Mouse (Mus musculus) heart, embryonic 13.5 days (tissue): ENCODE measurements around the gene Hdac4. TPM values are rescaled to one million over a fixed set of nuclear protein-coding genes. Genes with fewer than 3 reads are reported as not detected.

ENCODE experiments used
- ATAC-seq: fragments of 200-750 bp; cut with Nextera tagmentation; 2 replicates; pipeline ENCODE4 v1.8.0; 2017; ENCODE audit warnings: moderate TSS enrichment; ENCODE audit not compliant: insufficient number of reproducible peaks, low FRiP score, low TSS enrichment; ENCODE audit errors: extremely low read depth
- H3K27ac ChIP-seq: fragments of 300-500 bp; sonication (generic); replicated peaks from 2 replicates; pipeline ENCODE4 v1.5.1; 2015; ENCODE audit warnings: moderate library complexity, mild to moderate bottlenecking, inconsistent platforms
- H3K27me3 ChIP-seq: fragments of 300-500 bp; sonication (generic); replicated peaks from 2 replicates; pipeline ENCODE4 v1.6.1; 2015; ENCODE audit warnings: mild to moderate bottlenecking, inconsistent platforms
- H3K36me3 ChIP-seq: fragments of 300-500 bp; sonication (generic); 2 replicates; pipeline ENCODE4 v1.6.1; 2015; ENCODE audit warnings: mild to moderate bottlenecking, inconsistent platforms
- H3K4me1 ChIP-seq: fragments of 300-500 bp; sonication (generic); 2 replicates; pipeline ENCODE4 v1.6.1; 2015; ENCODE audit warnings: inconsistent platforms
- H3K4me2 ChIP-seq: fragments of 300-500 bp; sonication (generic); 2 replicates; pipeline ENCODE4 v1.6.1; 2015; ENCODE audit warnings: inconsistent platforms, mild to moderate bottlenecking, moderate library complexity
- H3K4me3 ChIP-seq: fragments of 300-500 bp; sonication (generic); 2 replicates; pipeline ENCODE4 v1.5.1; 2015; ENCODE audit warnings: moderate library complexity, mild to moderate bottlenecking, inconsistent platforms
- H3K9ac ChIP-seq: fragments of 300-500 bp; sonication (generic); 2 replicates; pipeline ENCODE4 v1.6.1; 2015; ENCODE audit warnings: inconsistent platforms, mild to moderate bottlenecking, moderate library complexity
- H3K9me3 ChIP-seq: fragments of 300-500 bp; sonication (generic); 2 replicates; pipeline ENCODE4 v1.6.1; 2016; ENCODE audit warnings: inconsistent platforms
- WGBS: fragments of 180-500 bp; shearing (Covaris S2); methylation state at CpG from one replicate; pipeline ENCODE4 v1.1.7; 2015; ENCODE audit warnings: mixed read lengths; 5-methylcytosine and 5-hydroxymethylcytosine counted together
- polyA plus RNA-seq: library from polyadenylated mRNA; unstranded; fragments of >200 nt; fragmentation: Nextera tagmentation; extraction: Ambion mirVana; gene quantifications from 2 replicates; pipeline ENCODE4 v1.2.1, GENCODE M21; 2015

The Hdac4 gene
- polyA plus RNA-seq, 1 experiment from 2014 or later, result 8.4 TPM

DNA sequence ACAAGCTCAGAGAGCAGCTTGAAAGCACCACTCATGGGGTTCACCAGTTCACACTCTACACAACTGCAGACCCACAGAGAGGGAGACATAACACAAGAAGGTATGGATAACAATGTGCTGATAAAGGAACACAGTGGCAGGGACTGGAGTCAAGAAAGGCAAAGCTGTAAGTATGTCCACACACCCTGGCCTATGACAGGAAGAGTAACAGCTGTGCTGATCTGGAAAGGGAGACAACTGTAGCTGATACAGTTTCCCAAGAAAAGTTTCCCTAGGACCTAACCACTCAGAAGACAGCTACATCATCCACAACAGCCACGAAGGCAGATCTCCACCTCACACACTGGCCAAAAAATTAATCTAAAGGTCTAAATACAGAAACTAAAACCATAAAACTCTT lies 68.1 kb downstream of the Hdac4 start:
- no peak for ATAC-seq
- Histone ChIP-seq H3K9me3 (no peaks in the 10 kb centered on the region), H3K4me2 (no peak overlapping the region), H3K9ac (no peak overlapping the region), H3K4me1 (peaks cover 54% of the 10 kb centered on the region), H3K4me3 (no peak overlapping the region), H3K27me3 (no peaks in the 10 kb centered on the region), H3K27ac (no peak overlapping the region; the same call in 1 of the 2 replicates), H3K36me3 (no peaks in the 10 kb centered on the region)
- 68% methylated on average over 1 of the region's 1 CpGs for WGBS

DNA sequence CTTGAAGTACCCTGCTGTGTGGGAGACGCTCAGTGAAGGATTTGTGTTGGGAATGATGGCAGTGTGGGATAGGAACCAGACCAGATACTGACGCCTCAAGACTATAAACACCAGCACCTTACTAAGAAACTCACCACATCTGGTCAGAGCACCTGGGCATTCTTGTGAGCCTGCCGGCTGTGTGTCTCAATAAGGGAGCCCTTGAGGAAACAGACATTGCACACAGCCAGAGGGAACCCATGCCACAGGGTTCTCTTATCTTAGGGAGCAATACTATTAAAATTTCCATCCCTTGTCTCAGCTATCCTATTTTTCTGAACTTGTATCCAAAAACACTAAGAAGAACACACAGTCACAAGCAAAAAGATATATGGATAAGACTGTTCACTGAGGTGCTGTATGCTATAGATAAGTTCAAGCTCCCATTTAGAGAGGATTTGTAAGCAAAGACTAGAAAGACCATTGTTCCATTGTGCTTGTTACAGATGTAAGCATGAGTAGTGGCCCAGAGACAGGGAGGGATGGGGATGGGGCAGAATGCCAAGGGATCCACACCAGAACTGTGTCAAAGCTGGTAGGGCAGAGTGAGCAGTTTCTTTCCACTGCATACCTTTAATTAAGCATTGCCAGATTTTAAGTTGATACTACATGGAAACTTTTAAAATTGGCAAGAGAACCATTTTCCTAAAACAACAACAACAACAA lies 70.8 kb downstream of the Hdac4 start:
- no peaks in the 10 kb centered on the region for H3K36me3 ChIP-seq
- 59% methylated on average over 3 of the region's 3 CpGs for WGBS
- no peaks in the 10 kb centered on the region for H3K27me3 ChIP-seq
- no peak overlapping the region for H3K4me2 ChIP-seq
- no peak overlapping the region for H3K27ac ChIP-seq
- no peak for ATAC-seq
- no peak overlapping the region for H3K9ac ChIP-seq
- no peak overlapping the region for H3K4me3 ChIP-seq
- peaks cover 30% of the 10 kb centered on the region for H3K4me1 ChIP-seq
- no peaks in the 10 kb centered on the region for H3K9me3 ChIP-seq

DNA sequence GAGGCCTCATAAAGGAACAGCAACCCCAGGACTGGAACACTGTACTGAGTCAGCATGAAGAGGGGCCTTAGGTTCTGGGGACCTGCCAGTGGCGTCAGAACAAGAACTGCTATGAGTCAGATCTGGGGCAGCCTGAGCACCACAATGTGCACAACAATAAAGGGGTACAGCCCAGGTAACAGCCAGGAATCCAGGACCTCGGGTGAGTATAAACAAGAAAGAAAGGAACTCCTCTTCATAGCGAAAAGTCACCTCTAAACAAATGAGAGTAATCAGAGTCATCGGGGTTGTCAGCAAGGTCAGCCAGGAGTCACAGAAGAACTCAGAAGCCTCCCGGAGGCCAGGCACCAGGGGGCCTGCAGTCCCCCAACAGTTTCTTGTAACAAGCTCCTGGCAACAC lies 76.2 kb downstream of the Hdac4 start:
- no peaks in the 10 kb centered on the region for H3K27me3 ChIP-seq
- H3K9ac ChIP-seq, result no peak overlapping the region
- H3K4me1 ChIP-seq, result peaks cover 40% of the 10 kb centered on the region
- H3K27ac ChIP-seq, result no peak overlapping the region
- H3K4me2 ChIP-seq, result no peak overlapping the region
- no peaks in the 10 kb centered on the region for H3K9me3 ChIP-seq
- no peak for ATAC-seq
- WGBS, result 37% methylated on average over 5 of the region's 5 CpGs
- no peak overlapping the region for H3K4me3 ChIP-seq
- H3K36me3 ChIP-seq, result no peaks in the 10 kb centered on the region

DNA sequence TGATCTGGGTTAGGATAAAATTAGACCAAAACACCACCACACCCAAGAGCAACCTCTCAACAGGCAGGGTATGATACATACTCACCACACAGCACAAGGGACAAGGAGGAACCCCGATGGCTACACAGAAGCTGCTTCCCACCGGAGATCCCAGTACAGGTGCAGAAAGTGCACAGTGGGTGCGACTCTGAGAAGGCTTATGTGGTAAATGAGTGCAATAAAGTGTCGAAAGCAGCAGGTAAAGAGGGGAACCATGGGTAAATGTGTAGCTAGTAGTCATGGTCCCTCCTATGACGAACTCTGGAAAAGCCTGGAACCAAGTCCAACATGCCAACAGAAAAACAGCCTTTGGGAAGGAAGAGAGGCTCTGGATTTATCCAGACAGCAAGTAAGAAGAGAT lies 77.9 kb downstream of the Hdac4 start:
- no peak for ATAC-seq
- Histone ChIP-seq H3K36me3 (no peaks in the 10 kb centered on the region), H3K9ac (no peak overlapping the region), H3K27me3 (no peaks in the 10 kb centered on the region), H3K4me2 (no peak overlapping the region), H3K4me3 (no peak overlapping the region), H3K9me3 (no peaks in the 10 kb centered on the region), H3K4me1 (peaks cover 51% of the 10 kb centered on the region), H3K27ac (no peak overlapping the region)
- WGBS, result 88% methylated on average over 5 of the region's 5 CpGs

DNA sequence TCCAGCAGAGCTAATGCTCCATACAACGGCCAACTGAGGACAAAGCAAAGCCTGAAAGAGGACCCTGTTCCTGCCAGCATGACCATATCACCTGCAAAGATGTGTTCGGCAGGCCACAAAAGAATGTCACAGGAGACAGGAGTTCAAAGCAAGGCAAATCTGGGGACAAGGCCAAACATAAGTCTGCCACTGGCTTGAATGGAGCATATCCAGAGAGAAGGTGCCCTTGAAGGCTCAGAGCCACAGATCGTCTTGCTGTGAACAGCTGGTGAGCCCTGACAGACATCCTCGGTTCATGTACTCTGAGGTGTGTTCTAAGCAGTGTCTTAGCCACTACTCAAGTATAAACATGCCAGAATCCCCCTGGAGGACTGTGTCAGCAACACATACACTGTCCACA lies 79.3 kb downstream of the Hdac4 start:
- WGBS, result 55% methylated on average over 4 of the region's 4 CpGs
- ATAC-seq, result no peak
- no peaks in the 10 kb centered on the region for H3K9me3 ChIP-seq
- no peak overlapping the region for H3K4me2 ChIP-seq
- no peaks in the 10 kb centered on the region for H3K27me3 ChIP-seq
- no peak overlapping the region for H3K4me3 ChIP-seq
- H3K4me1 ChIP-seq, result peaks cover 61% of the 10 kb centered on the region
- H3K9ac ChIP-seq, result no peak overlapping the region
- no peaks in the 10 kb centered on the region for H3K36me3 ChIP-seq
- peak overlapping the region; percentile 56 for H3K27ac ChIP-seq

DNA sequence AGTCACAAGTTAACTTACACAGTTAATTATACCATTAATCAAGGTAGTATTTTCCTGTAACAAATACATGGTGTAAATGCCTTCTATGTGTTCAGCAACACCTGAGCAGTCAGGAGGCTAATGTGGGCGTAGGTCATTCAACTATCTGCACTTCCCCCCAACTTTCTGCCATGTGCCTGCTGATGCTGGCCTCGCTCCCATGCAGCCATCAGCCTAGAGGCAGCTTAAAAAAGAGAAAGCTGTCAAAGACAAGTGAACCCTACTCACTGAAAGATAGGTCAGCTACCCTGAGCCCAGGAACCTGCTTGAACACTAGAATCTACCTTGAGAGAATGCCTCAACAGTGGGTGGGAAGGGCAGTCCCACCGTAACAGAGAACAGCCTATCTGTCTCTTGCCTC lies 81.4 kb downstream of the Hdac4 start:
- WGBS, result 76% methylated on average over 3 of the region's 3 CpGs
- Histone ChIP-seq H3K9ac (no peak overlapping the region), H3K4me1 (peaks cover 70% of the 10 kb centered on the region), H3K9me3 (no peaks in the 10 kb centered on the region), H3K4me3 (no peak overlapping the region), H3K27me3 (no peaks in the 10 kb centered on the region), H3K27ac (no peak overlapping the region), H3K4me2 (no peak overlapping the region), H3K36me3 (no peaks in the 10 kb centered on the region)
- ATAC-seq, result no peak

DNA sequence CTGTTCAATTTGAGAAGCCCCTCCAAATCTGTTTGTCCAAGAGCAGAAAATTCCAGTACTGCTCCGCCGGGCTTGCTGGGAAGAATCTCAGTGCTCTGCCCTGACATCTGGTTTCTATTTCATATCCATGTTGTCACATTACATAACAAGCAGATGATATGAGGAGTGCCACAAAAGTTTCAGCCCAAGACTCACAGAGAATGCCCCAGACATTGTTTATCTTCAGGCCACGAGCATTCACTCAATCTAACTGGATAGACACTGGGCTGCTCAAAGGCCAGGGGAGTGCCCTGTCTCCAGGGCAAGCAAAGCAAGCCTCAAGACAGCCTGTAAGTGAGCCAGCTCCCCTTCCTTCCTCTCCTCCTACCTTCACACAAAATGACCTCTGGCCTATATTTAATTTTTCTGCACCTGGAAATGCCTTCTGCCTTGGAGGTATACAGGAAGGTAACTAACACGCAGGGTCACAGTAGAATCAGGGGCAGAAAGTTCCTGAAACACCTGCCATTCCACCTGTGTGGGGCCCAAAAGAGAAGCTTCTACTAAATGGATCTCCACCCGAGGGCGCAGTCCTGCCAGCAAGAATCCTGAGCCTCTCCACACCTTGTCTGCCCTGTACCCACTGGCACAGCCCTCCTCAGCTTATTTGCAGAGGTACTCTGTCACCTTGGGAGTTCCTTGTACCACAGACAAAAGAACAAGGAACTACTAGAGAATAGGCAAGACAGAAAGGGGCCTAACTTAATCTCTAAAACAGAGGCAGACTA lies 82.1 kb downstream of the Hdac4 start:
- Histone ChIP-seq H3K9me3 (no peaks in the 10 kb centered on the region), H3K9ac (no peak overlapping the region), H3K36me3 (no peaks in the 10 kb centered on the region), H3K4me2 (no peak overlapping the region), H3K27me3 (no peaks in the 10 kb centered on the region), H3K4me1 (peaks cover 71% of the 10 kb centered on the region), H3K27ac (peak overlapping the region; percentile 26), H3K4me3 (no peak overlapping the region)
- 56% methylated on average over 6 of the region's 6 CpGs for WGBS
- ATAC-seq, result no peak

DNA sequence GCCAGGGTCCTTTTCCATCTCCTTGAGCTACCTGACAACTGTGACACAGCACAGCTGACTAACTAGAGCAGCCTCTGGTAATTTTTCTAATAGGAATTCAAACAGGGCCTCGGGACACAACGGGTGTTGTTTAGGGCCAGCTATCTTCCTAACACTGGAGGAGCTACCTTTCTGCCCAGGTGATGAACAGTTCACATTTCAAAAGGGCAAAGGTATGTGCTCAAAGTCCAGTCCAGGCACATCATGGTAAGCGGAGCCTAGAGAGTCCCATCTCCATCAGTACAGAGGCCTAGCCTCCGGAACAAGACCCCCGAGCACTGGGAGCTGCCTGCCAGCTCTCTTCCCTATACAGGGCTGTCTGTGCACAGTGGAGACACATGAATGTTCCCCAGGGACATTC lies 82.9 kb downstream of the Hdac4 start:
- ATAC-seq, result no peak
- no peaks in the 10 kb centered on the region for H3K36me3 ChIP-seq
- peaks cover 78% of the 10 kb centered on the region for H3K4me1 ChIP-seq
- H3K27ac ChIP-seq, result 0 out of 2 replicates have a peak overlapping the region, but pooled peaks have one; percentile 26
- H3K9me3 ChIP-seq, result no peaks in the 10 kb centered on the region
- H3K27me3 ChIP-seq, result no peaks in the 10 kb centered on the region
- H3K9ac ChIP-seq, result no peak overlapping the region
- H3K4me2 ChIP-seq, result no peak overlapping the region
- H3K4me3 ChIP-seq, result no peak overlapping the region
- WGBS, result 82% methylated on average over 5 of the region's 5 CpGs

DNA sequence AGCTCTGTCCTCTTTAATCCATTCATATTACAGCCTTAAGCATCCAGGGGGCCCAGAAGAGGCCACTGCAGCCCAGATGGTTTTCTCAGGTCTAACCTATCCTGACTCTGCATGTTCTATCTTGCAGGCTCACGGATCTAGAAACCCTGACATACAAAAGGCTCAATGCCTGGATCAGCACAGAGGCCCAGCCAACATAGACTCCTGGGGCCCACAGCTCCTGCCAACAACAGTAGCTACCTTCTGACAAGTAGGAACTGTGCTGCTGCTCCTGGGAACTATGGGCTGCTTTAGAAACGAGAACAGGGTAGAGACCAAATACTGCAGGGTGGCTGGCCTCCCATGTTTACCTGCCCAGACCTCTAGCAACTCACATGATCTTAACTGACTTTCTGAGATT lies 83.9 kb downstream of the Hdac4 start:
- Histone ChIP-seq H3K4me1 (peaks cover 80% of the 10 kb centered on the region), H3K27ac (no peak overlapping the region)
- WGBS, result 66% methylated on average over 2 of the region's 2 CpGs

DNA sequence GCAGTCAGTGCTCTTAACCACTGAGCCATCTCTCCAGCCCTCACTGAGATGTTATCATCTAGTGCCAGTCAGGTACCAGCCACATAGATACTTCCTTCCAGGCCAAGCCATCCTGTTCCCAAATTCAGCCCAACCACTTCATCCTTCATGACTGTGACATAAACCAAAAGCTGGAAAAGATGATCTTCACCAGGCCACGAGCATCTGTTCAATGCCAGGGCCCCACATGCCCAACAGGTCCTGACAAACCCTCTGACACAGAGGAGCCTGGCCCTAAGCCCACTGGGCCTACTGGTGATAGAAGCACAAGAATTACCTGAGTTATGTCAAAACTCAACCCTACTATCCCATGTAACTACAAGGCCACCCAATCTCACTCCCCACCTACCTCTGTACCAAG lies 84.5 kb downstream of the Hdac4 start:
- H3K4me1 ChIP-seq, result peaks cover 82% of the 10 kb centered on the region
- no peaks in the 10 kb centered on the region for H3K9me3 ChIP-seq

More for the DNA sequence above, 83.9 kb downstream of the Hdac4 start:
- no peaks in the 10 kb centered on the region for H3K27me3 ChIP-seq
- H3K4me3 ChIP-seq, result no peak overlapping the region
- no peaks in the 10 kb centered on the region for H3K36me3 ChIP-seq
- H3K4me2 ChIP-seq, result no peak overlapping the region
- no peaks in the 10 kb centered on the region for H3K9me3 ChIP-seq
- ATAC-seq, result no peak
- no peak overlapping the region for H3K9ac ChIP-seq

DNA sequence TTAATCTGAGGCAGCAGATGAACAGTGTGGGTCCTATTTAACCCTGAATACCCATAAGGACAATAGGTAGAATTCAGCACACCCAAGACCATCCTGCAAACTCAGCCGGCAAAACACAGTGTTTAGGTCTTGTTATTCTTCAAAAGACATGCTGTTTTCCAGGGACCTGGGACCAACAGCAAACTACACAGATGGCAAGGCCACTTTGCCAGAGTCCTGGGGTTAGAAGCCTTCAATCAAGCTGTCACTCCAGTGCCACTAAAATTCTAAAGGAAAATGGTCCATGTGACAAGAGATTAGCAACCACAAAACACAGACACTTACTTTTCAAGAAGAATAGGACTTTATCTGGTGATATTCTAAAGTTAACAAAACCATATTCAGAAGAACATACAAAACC lies 86.3 kb downstream of the Hdac4 start:
- Histone ChIP-seq H3K4me2 (no peak overlapping the region), H3K9me3 (no peaks in the 10 kb centered on the region), H3K9ac (no peak overlapping the region), H3K4me1 (peaks cover 68% of the 10 kb centered on the region), H3K36me3 (no peaks in the 10 kb centered on the region), H3K4me3 (no peak overlapping the region), H3K27ac (no peak overlapping the region), H3K27me3 (no peaks in the 10 kb centered on the region)
- no peak for ATAC-seq
- WGBS, result 70% methylated on average over 1 of the region's 1 CpGs

More for the DNA sequence above, 84.5 kb downstream of the Hdac4 start:
- H3K4me3 ChIP-seq, result no peak overlapping the region
- no peak overlapping the region for H3K9ac ChIP-seq
- no peak for ATAC-seq
- no peaks in the 10 kb centered on the region for H3K36me3 ChIP-seq
- H3K27me3 ChIP-seq, result no peaks in the 10 kb centered on the region
- no peak overlapping the region for H3K4me2 ChIP-seq
- WGBS, result 73% methylated on average over 1 of the region's 1 CpGs
- H3K27ac ChIP-seq, result no peak overlapping the region

DNA sequence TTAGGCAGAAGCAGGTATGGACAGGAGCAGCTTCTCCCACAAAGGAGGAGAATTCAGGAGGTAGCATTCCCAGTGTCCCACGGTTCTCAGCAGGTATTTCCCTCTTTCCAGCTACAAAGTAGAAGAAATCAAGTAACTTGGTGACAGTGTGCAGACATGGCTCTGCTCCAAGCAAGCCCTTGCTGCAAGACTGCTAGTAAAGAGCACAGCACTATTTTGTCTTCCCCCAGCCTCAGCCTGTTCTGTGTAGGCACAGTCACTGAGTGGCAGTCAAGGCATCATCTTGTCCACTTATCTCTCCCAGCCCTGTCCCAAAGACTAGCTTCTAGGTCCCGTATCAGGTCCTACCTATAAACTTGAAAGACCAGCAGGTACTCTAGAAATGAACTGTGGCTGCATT lies 86.9 kb downstream of the Hdac4 start:
- 58% methylated on average over 2 of the region's 2 CpGs for WGBS
- ATAC-seq, result no peak

More for the DNA sequence above, 86.9 kb downstream of the Hdac4 start:
- Histone ChIP-seq H3K4me2 (no peak overlapping the region), H3K36me3 (no peaks in the 10 kb centered on the region), H3K27me3 (no peaks in the 10 kb centered on the region), H3K9ac (no peak overlapping the region), H3K9me3 (no peaks in the 10 kb centered on the region), H3K4me1 (peaks cover 65% of the 10 kb centered on the region), H3K4me3 (no peak overlapping the region), H3K27ac (no peak overlapping the region)
